Mouse (Mus musculus): Measurements from ENCODE around the gene Psmc6. TPM values are rescaled to one million over a fixed set of nuclear protein-coding genes. Genes with fewer than 3 reads are reported as not detected.
A peak's percentile ranks its signal among the peaks of the same experiment; 100 is the strongest.

Psmc6 gene
- polyA plus RNA-seq, 1 experiment = 3.3 TPM

DNA sequence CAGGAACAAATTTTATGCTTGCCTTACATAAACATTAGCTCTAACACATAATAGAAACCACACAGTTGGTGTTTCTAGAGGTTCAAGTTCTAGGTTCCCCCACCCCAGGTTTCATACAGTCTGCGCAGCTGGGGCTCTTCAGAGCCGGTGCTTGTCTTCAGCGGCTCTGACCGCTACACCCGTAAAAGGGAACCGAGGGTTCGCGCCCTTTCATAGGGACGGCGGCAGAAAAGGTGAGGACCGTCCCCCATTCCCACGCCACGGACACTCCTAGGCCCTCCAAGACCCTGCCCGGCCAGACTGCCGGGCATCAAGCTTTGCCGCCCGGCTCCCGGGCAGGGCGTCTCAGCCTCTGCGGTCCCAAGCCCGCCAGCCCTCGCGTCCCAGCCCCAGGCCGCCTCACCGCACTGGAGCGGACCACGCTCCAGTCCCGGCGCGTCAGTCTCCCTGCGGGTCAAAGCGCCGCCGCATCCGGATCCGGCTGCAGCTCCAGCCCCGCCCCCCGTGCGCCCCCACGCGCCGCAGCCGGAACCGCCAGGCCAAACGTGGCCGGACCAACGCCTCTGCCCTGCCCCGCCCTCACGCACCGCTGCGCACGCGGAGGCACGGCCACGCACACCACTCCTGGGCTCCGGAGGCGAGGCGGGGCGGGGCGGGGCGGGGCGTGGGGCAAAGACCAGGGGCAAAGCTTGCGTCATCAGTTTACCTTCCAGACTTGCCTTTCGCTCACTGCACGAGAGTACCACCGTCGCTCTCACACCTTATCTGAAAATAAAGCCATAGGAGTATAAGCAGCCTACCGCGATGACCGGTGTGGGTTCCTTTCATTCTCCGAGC lies 59.0 kb downstream of the Psmc6 start:
- H3K27me3 ChIP-seq (replicated peaks) = no peaks in the 10 kb centered on the region
- TF ChIP-seq GATA1 (IDR thresholded peaks at IDR 0.05; ENCODE audit: borderline replicate concordance, low read length) (no peak), FLI1 (IDR thresholded peaks at IDR 0.05; ENCODE audit: low read length) (no peak)
- peaks cover 26% of the 10 kb centered on the region for H3K4me1 ChIP-seq
- no peaks in the 10 kb centered on the region for H3K9me3 ChIP-seq
- H3K4me3 ChIP-seq (replicated peaks) = peak overlapping the region; percentile 95
- H3K36me3 ChIP-seq (replicated peaks; ENCODE audit: low read length) = peaks cover 4% of the 10 kb centered on the region

DNA sequence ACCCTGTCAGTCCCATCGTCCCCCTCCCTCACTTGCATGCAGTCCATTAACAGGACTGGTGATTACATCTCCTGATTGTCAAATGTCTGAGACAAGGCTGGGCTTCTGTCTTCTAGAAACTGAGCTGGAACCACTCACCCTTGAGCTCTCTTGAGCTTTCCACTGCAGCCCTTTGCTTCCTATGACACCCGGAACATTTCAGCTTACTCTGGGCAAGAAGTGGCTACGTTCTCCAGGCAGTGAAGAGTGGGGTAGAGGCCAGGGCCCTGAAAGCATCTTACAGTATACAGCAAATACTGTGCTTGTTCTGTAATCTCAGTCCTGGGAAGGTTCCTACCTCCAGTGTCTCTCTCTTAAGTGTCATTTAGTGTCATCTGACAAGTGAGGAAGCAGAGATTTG lies 59.6 kb downstream of the Psmc6 start:
- no peaks in the 10 kb centered on the region for H3K27me3 ChIP-seq (replicated peaks)
- H3K9me3 ChIP-seq = no peaks in the 10 kb centered on the region
- TF ChIP-seq GATA1 (IDR thresholded peaks at IDR 0.05; ENCODE audit: borderline replicate concordance, low read length) (no peak), FLI1 (IDR thresholded peaks at IDR 0.05; ENCODE audit: low read length) (no peak)
- peak overlapping the region; percentile 95 for H3K4me3 ChIP-seq (replicated peaks)
- peaks cover 26% of the 10 kb centered on the region for H3K4me1 ChIP-seq
- peaks cover 3% of the 10 kb centered on the region for H3K36me3 ChIP-seq (replicated peaks; ENCODE audit: low read length)

Other genes with a start within 250 kb of the Psmc6 start
- gene Gpr137c, start 110.1 kb upstream of the Psmc6 start, polyA plus RNA-seq (2012; ENCODE audit: insufficient read depth, low replicate concordance) = 1.9 TPM in 1 of 2 replicates, not detected in the other
- 0.38 TPM in 1 of 2 replicates, not detected in the other for gene Txndc16, start 109.5 kb upstream of the Psmc6 start, polyA plus RNA-seq (2012; ENCODE audit: insufficient read depth, low replicate concordance)
- gene Ero1l, start 11.0 kb upstream of the Psmc6 start, polyA plus RNA-seq (2012; ENCODE audit: insufficient read depth, low replicate concordance) = 3.0 and 3.5 TPM in 2 replicates
- gene Styx, start 21.3 kb downstream of the Psmc6 start, polyA plus RNA-seq (2012; ENCODE audit: insufficient read depth, low replicate concordance) = 46.9 and 201 TPM in 2 replicates
- 2.9 and 8.8 TPM in 2 replicates for gene Gnpnat1, start 75.1 kb downstream of the Psmc6 start, polyA plus RNA-seq (2012; ENCODE audit: insufficient read depth, low replicate concordance)
- gene Fermt2, start 200.3 kb downstream of the Psmc6 start, polyA plus RNA-seq (2012; ENCODE audit: insufficient read depth, low replicate concordance) = not detected in 2 replicates